Mouse (Mus musculus) megakaryocyte, embryonic 14.5 days (primary cell): ENCODE results near the gene Lzts2.

Experiments used
- FLI1 ChIP-seq: IDR thresholded peaks from 2 replicates; pipeline ENCODE4 v1.6.1; 2012; ENCODE audit warnings: low read length, inconsistent platforms, mixed read lengths
- GATA1 ChIP-seq: IDR thresholded peaks from 3 replicates; pipeline ENCODE4 v1.6.1; 2012; ENCODE audit warnings: mixed read lengths, low read length, inconsistent platforms, borderline replicate concordance

GRCm38 (mm10) chr19:45046523-45047321 is 32.5 kb downstream of the Lzts2 start:
- TF ChIP-seq GATA1 (no peak), FLI1 (no peak)
